Mouse (Mus musculus): ENCODE results near the gene Efna1.

The Efna1 gene

GRCm38 (mm10) chr3:89280606-89281511, at the start of gene Efna1:
Gene Efna1, minus strand, starts transcription at chr3:89281142.
- DNase-seq: peak; percentile 50

- DNase-seq: no peak
Measured at GRCm38 (mm10) chr3:89330346-89330745, 49.4 kb upstream of the Efna1 start.

- DNase-seq: no peak
Measured at GRCm38 (mm10) chr3:89328623-89329022, 47.7 kb upstream of the Efna1 start.

- DNase-seq: no peak
Measured at GRCm38 (mm10) chr3:89327371-89327870, 46.5 kb upstream of the Efna1 start.

- no peak for DNase-seq
Measured at GRCm38 (mm10) chr3:89325882-89326281, 44.9 kb upstream of the Efna1 start.

- DNase-seq: no peak
Measured at GRCm38 (mm10) chr3:89322514-89323165, 41.7 kb upstream of the Efna1 start, which contains the start of gene Efna3. Gene Efna3, minus strand, starts transcription at chr3:89322965.

- no peak for DNase-seq
Measured at GRCm38 (mm10) chr3:89322131-89322500, 41.2 kb upstream of the Efna1 start.

- DNase-seq: no peak
Measured at GRCm38 (mm10) chr3:89321183-89322130, 40.5 kb upstream of the Efna1 start.

- DNase-seq: no peak
Measured at GRCm38 (mm10) chr3:89320581-89321182, 39.7 kb upstream of the Efna1 start.

- DNase-seq: no peak
Measured at GRCm38 (mm10) chr3:89319591-89320350, 38.8 kb upstream of the Efna1 start.

- DNase-seq: no peak
Measured at GRCm38 (mm10) chr3:89318971-89319590, 38.1 kb upstream of the Efna1 start.

GRCm38 (mm10) chr3:89318316-89318715, 37.4 kb upstream of the Efna1 start:
- no peak for DNase-seq

- DNase-seq: no peak
Measured at GRCm38 (mm10) chr3:89317246-89317645, 36.3 kb upstream of the Efna1 start.

GRCm38 (mm10) chr3:89316833-89317232, 35.9 kb upstream of the Efna1 start:
- DNase-seq: peak; percentile 79

GRCm38 (mm10) chr3:89315930-89316831, 35.2 kb upstream of the Efna1 start:
- DNase-seq: no peak

GRCm38 (mm10) chr3:89315195-89315929, 34.4 kb upstream of the Efna1 start:
- DNase-seq: peak; percentile 56

- no peak for DNase-seq
Measured at GRCm38 (mm10) chr3:89314791-89315190, 33.8 kb upstream of the Efna1 start.

GRCm38 (mm10) chr3:89314340-89314739, 33.4 kb upstream of the Efna1 start:
- no peak for DNase-seq

GRCm38 (mm10) chr3:89308089-89308488, 27.1 kb upstream of the Efna1 start:
- peak; percentile 46 for DNase-seq
